Mouse (Mus musculus): ENCODE results near the gene Itpkb.

The Itpkb gene

DNA sequence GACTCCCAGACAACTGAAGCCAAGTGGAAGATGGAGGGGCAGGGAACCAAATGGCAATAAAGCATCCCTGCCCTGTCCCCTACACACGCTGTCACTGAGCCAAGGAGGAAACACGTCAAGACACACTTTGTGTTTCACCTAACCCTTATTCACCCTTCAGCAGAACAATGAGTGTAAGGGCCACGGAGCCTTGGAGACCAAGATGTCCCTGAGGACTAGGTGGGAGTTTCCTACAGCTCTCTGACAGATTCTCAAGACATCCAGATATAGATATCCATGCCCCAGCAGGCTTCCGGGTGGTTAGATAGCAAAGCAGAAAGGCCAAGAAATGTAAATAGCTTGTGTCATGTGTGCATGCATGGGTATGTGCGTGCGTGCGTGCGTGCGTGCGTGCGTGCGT lies 63.6 kb downstream of the Itpkb start:
- DNase-seq (ENCODE audit: low read depth, low spot score), result no peak

DNA sequence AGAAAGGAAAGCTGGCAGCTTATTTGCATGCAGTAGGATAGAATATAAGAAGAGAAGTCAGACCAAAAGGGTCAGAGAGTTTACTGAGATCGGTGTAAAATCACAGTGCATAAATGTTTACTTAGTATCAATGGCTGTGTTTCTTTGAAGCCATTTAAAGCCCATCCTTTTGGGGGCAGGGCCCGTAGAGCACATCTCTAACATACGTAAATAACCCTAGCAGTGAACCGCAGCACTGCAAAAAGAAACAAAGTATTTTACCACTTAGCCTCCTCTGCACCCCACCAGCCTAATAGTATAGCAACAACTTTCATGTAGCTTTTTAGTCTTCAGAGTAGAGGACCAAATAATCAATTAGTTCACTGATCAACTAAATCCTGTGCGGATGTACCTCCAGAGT lies 67.4 kb downstream of the Itpkb start:
- no peak for DNase-seq (ENCODE audit: low read depth, low spot score)

DNA sequence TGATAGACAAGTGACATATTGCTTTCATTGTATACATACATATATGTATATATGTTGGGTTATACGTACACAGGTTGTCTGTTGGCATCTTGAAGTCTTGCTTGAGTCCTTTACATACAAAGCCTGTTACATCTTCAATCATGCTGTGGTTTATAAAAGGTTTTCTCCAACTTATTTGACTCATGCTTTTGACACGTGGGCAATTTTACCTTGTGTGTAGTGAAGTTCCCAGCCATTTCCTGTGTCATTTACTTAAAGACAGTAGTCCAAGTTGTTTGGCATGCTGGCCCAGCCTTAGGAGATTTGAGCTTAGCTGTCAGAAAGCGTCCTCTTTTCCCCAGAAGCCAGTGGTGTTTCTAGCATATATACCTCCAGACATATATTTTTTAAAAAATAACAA lies 68.2 kb downstream of the Itpkb start:
- no peak for DNase-seq (ENCODE audit: low read depth, low spot score)

DNA sequence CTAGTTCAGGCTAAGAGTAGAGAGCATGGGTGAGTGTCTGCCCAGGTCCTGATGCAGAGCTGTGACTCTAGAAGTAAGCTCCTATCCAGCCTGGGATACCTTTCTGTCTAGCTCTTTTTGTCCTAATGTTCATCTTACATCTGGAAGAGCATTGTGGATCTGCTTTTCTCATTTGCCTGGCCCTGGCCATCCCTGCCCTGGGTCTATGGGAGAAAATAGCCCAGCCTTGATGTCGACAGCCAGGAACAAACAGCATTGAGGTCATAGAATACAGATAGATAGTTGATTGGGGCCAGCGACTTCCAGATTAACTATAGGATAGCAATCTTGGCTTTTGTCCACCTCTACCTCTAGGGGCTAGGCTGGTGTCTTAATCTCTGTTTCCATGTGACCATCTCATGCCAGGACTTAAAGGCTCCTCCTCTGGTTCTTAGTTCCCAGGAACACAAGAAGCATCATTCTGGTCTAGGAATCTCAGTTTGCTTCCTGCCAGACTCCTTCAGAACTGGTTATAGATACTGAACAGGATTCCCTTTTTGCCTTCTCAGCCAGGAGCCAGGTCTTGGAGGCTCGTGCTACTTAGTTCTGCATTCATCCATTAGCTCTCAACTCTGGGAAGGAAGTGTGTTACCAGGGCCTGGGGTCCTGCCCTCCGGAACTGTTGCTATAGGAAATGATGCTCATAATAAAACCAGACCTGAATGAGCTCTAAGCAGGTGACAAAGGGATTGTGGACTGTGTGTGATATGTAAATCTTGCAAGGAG lies 70.6 kb downstream of the Itpkb start:
- DNase-seq (ENCODE audit: low read depth, low spot score), result no peak

DNA sequence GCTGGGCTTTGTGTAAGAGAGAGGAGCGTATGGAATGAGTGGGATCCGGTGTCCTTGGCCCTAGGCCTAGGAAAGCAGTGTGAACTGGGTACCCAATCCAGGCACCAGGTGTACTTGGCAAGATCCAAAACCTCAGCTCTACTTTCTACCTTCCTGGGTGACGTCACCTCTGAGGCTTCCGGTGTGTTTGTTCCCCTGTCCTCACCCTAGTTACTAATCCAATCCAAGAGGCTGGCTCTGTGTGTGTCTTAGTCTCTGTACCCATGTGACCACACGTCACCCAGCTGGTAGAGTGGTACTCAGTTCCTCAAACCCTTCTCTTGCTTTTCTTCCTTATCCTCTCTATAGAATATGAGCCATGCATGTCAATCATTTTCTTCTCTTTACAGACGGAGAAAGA lies 71.4 kb downstream of the Itpkb start:
- no peak for DNase-seq (ENCODE audit: low read depth, low spot score)

DNA sequence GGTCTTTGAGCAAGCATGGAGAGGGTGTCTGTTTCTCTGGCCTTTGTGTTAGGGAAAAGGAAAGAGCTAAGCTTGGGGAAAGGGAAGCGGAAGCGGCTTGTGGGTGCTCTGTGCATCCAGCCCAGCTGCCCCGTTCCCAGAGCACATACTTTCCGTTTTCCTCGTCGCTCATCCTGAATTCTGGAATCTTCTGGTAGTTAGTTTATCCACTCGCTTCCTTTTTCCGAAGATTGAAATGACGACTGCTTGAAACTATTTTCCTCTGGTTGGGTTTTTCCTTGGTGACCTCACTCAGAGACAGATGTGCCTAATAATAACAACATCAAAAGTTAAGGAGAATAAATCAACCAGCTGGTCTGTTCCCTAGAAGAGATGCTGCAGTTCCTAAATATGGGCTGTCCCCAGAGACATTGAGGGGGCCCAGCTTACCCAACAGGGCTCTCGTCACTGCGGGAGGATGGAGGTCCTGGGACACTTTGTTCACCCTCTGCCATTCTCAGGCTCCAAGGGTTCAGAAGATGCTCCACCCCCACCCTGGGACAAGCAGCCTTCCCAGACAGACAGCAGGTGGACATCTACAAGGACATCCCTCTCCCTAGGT lies 72.3 kb downstream of the Itpkb start:
- no peak for DNase-seq (ENCODE audit: low read depth, low spot score)

DNA sequence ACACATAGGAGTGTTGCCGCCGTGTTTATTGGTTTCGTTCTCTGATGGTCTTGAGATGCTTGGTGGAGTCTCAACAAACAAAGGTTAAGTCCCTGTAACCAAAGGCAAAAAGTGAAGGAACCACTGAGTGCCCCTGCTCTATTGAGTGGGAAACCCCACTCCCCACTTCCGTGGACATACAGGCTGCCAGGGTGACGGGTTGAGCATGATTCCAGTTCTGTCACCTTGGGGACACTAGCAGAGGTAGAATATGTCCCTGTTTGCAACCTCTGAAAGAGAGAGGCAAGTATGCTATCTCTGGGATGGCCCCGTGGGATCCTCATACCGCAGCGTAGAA lies 73.0 kb downstream of the Itpkb start:
- DNase-seq (ENCODE audit: low read depth, low spot score), result no peak

DNA sequence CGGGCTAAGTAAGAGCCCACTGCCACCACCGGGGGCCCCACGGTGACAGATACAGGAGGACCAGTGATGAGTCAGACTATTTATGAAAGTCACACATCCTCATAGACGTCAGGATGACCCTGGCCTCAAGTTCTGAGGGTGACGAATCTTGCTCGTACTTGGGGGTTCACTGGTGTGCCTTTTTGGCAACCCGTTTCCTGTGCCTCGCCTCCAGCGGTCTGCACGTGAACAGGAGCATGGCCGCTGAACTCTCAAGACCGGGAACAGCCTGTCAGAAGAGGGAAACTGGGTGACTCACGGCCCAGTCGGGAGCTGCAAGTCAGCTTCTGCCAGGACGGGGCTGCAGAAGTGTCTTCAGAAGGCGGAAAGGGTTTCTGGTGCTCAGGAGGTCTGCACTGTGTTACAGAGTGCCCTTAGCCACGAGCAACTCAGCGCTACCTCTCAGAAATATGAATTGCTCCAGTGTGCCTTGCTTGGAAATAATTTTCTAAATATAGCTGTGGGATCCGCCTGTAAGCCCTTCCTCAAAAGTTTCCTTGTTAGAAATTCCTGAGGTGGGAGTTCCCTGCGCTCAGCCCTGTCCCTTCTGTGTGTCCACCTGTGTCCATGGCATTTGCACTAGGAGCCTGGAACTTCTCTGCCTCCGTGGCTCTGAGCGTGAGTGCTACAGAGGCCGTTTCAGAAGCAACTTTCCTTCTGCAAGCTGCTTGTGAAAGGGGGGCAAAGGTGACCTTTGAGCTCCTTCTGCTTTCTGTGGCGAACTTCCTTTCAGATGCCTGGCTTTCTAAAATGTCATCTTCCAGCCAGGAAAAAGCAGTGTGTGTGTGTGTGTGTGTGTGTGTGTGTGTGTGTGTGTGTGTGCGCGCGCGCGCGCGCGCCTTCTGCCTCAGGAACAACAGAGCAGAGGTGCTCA lies 73.7 kb downstream of the Itpkb start:
- DNase-seq (ENCODE audit: low read depth, low spot score), result peak; percentile 34

DNA sequence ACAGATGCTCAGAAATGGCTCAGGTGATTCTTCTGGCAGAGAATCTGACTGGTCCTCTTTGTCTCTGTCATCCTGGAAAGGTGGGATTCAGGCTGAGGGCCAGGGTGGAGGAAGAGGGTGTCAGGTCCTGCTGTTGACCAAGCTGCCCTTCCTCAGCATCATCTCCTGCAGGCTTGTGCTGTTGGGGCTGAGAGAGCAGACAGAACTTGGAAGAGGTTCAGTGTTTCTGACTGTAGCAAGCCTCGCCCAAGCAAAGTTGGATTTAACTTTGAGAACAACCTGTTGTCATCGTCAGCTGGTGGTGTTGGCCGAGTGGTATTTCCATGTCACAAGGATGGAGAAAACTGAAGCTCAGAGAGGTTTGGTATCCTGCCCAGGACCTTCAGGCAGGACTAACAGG lies 74.4 kb downstream of the Itpkb start:
- no peak for DNase-seq (ENCODE audit: low read depth, low spot score)

DNA sequence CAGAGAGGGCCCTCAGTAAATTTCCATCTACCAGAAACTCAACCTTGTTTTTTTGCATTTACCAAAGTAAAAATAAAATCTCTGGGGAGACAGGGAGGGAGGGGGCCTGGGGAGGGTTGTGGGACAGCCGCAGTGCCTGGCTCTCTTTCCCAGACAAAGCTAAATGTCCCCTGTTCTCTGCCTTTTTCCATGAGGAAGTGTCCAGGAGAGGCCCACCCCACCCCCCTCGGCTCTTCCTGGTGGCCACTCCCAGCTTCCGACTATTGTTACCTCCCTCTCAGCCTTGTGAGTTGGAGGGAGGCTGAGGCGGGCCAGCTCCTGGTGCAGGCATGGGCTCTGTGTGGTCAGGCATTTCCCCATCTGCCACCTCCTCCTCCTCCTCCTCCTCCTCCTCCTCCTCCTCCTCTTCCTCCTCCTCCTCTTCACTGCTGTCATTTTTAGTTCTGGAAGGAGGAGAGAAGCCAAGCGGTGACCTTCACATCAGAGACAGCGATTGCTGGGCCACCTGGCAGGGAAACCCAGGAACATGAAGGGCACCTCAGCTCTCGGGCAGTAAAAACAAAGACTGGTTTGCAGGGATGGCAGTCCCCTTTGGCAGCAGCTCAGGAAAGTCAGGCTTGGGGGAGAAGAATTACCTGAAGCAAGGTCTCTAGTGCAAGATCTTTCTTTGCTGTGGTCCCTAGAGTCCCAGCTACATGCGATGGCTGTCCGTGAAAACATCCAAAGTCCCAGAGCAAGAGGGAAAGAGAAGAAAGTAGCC lies 75.5 kb downstream of the Itpkb start:
- DNase-seq (ENCODE audit: low read depth, low spot score), result no peak

DNA sequence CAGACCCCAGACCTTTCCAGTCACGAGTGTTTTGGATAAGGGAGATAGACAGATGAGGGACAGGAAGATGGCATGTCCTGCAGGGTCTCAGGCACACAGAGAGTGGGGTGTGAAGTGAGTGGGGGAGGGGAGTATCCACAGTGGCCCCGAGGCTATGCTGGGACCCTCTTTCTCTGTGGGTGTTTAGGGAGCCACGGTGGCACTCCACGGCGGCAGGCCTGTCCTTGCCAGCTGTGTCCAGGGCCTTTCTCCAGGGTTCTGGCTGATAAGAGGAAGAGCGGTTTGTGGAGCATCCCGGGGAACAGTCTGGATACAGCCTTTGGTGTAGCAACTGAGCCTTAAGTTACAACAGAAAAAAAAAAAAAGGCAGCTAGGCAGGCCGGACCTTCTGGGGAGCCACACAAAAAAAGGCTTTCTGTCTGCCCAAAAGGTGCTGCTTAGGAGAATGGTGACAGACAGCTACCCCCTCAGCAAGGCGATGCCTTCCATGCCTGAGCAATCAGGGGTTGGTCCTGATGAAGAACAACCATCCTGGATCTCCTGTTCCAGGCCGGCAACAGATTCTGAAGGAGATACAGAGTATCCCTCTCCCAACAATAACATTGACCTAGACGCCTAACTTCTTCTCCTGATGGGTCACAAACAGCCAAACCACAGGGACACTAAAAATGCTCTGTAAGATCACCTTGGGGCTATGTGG lies 76.2 kb downstream of the Itpkb start:
- no peak for DNase-seq (ENCODE audit: low read depth, low spot score)

DNA sequence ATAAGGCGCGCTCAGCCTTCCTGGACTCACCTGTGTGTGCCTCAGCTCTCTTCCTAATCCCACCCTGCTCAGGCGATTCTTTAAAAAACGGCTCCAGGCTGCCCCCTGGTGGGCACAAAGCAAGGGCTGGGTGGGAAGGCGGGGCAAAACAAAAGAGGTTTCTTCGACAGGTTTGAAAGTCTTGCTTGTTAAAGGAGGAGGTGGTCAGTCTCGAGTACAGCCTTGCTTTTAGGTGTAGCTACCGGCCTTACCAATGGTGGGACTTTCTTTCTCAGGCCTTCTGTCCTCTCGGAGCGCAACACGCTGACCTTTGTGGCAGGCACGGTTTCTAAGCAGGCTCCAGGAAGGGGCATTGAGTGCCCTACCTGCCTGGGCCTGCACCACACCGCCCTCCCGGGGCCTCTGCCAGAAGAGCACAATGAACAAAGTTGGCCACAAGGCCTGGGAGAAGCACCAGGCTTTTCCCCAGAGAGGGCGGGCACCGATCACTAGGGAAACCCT lies 76.9 kb downstream of the Itpkb start:
- peak; percentile 79 for DNase-seq (ENCODE audit: low read depth, low spot score)

DNA sequence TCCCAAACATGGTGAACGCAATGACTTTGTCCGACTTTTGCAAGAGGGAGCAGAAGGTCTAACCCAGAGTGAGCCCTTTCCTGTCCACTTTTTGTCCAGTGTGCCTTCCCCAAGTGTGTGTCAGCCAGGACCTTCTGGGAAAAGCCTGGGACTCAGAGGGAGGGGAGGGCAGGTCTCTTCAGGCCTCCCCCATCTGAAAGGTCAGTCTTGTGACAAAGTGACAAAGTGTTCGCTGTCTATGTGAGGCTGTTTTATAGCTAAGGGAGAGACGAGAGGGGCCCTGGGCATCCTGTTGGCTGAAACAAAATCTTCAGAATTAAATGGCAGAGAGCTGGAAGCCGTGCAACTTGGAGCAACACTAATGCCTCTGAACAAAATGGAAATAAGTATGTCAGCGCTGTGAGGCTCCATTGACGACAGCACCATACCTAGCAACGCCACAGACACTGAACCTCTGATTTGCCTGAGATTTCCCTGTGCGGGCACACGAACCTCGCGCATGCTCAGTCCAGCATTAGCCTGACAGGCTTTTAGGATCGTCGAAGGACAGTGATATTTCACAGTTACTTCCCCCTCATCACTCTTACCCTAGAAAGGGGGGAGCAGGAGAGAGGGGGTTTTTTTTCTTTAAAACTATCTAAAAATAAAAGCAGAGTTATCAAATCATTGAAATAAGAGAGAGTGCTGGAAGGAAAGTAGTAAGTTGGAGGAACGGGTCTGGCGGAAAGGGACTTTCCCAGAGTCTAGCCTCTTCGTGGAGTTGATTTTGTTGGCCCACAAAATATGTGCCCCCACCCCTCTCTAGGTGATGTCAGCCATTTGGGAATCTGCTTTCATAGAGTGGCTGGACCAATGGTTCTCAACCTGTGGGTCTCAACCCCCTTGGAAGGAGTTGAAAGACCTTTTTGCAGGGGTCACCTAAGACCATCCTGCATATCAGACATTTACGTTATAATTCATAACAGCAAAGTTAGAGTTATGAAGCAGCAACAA lies 77.7 kb downstream of the Itpkb start:
- DNase-seq (ENCODE audit: low read depth, low spot score), result no peak

DNA sequence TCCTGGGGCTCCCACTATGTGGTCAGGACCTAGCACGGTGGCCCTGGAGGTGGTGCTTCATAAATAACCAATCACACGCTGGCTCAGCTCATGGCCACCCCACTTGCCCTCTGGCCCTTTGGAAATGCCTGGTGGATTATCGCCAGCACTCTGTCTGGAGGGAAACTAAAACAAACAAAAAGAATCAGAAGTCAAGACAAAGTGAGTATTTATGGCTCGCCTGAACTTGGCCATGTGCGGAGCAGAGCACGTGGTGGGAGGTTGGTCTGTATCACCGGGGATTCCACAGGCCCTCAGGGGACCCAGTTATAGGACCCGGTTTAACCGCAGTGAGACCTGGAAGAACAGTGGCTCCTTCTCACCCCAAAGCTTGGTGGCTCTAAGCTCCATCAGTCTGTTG lies 78.5 kb downstream of the Itpkb start:
- DNase-seq (ENCODE audit: low read depth, low spot score), result no peak

DNA sequence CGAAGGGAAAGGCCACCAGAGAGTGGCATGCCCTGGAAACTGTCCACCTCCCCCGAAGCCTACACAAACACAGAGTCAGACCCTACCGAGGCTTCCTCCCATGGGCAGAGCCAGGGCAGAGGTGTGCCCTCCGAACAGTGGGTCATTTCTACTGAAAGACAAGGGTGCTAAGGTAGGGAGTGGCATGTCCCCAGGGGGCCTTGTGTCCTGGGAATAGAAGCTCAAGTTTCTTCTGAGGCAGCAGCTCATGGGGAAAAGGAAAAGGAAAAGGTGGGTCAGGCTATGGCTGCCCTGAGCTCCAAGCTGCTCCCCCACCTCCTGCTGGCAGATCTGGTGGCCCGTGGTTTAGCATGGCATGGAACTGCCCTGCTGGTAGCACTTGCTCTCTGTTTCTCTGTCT lies 79.5 kb downstream of the Itpkb start:
- no peak for DNase-seq (ENCODE audit: low read depth, low spot score)

DNA sequence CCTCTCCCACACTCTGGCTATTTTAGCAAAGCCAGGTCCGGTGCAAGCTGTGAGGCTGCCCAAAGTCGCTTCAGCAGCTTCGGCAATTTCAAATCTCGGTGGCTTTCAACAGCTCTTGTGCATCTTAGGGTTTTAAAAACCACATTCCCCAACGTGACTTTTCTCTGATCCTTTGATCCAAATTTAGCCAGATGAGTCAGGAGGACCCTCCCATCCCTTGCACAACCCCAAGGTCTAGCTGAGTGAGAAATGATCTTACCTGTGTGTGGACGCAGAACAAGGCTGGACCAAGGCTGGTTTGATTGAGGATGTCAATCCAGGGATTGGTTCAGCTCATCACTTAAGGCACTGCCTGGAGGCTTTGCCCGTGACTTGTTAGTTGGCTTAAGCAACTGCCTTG lies 80.0 kb downstream of the Itpkb start:
- no peak for DNase-seq (ENCODE audit: low read depth, low spot score)

DNA sequence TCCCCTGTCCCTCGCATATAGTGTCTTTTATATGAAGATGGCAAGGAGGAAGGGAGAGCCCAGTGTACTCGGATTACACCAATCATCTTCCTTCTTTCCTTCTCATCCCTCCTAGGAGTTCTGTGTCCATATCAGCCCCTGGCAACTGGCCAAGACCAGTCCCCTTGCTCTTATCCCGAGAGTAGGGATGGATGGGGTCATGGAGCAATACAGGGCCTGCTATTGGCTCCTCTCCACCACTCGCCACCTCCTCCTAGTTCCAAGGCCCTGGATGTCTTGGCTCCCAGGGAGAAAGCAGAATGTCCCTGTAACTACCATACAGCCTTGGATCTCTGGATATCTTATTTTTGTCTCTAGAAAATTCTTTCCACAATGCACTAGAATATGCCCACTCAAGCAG lies 84.8 kb downstream of the Itpkb start:
- no peak for DNase-seq (ENCODE audit: low read depth, low spot score)

DNA sequence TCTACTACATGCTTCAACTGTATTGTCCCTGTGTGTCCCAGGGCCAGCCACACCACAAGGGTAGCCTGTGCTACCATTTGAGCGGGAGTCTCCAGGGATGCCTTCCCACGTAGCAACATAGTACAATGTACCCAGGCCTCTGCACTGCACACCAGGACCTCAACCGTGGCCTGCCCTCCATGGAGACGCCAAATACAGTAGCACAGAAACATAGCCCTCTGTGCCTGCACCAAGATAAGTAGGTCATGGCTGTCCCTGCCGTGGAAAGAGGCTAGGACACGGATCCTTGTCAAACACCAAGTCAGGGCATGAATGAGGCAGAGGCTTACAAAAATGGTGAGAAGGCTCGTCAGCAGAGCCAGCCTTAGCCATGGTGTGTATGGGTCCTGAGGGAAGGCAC lies 85.6 kb downstream of the Itpkb start:
- DNase-seq (ENCODE audit: low read depth, low spot score), result no peak

DNA sequence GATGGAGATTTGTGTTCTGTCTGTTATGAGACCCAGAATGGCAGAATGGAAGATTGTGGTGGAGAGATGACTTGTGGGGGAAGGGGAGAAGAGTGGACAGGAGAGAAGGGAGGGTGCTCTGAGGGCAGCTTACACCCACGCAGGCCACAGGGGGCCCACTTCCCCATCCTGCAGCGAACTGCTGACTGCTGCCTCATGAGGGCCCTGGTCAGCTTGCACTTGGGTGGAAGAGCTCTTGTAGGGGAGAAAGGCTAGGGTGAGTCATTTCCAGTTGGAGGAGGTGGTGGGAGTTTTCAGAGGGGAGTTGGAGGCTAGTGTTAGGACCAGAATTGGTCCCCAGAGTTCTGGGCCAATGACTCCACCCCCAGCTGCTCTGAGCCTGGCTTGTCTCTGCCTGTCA lies 86.8 kb downstream of the Itpkb start:
- DNase-seq (ENCODE audit: low read depth, low spot score), result no peak

DNA sequence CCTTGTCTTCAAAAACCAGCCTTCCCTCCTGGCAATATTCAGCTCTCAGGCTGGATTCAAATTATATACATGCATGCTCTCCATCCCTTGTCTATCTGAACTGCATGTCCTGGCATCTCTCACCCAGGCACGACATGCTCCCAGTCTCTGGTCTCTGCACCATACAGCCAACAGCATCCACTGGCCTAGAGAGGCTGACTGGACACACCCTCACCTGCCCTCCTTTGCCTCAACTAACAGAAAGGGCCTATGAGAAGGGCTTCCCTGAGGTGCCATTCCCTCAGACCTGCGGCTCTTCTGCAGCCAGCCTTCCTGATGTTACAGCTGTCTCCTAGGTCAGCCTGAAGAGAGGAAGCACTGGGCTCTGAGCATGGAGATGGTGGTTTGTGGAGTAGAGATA lies 88.8 kb downstream of the Itpkb start:
- no peak for DNase-seq (ENCODE audit: low read depth, low spot score)

Data from forelimb bud, embryonic 11.5 days (tissue).